Mouse (Mus musculus) myocyte (in vitro differentiated cells): ENCODE measurements around the gene Gm13090.

Experiments
- MYOD1 ChIP-seq, 3 experiments: IDR thresholded peaks; one replicate each; pipeline ENCODE4 v1.6.1; 2011; ENCODE audit warnings: control low read depth in 2 of 3, low read depth in 2 of 3, mild to moderate bottlenecking in 2 of 3, moderate library complexity in 1 of 3; ENCODE audit not compliant: insufficient read length in 2 of 3, control insufficient read depth in 1 of 3
- POLR2A ChIP-seq: IDR thresholded peaks from one replicate; pipeline ENCODE4 v1.6.1; 2011; ENCODE audit warnings: low read depth, mild to moderate bottlenecking, control low read depth, moderate library complexity; ENCODE audit not compliant: insufficient read length
- TCF12 ChIP-seq: IDR thresholded peaks from one replicate; pipeline ENCODE4 v1.6.1; 2011; ENCODE audit warnings: mild to moderate bottlenecking, control low read depth; ENCODE audit not compliant: poor library complexity, insufficient read depth, severe bottlenecking

DNA sequence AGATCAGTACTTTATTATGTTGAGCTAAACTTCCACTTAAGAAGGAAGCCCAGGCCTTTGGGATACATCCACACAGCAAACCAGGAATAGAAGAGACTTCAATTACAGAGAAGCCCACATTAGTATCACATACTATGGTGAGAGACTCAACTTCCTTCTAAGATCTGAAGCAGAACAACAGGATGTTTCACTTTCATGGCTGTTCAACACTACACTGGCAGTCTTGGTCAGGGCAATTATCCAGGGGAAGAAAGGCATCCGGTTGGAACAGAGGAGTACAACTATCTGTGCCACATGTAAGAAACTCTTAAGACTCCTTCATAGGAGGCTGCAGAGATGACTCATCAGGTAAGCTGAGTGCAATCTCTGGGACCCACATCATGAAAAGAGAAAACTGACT, 38.2 kb upstream of the Gm13090 start:
- TF ChIP-seq POLR2A (no peak), MYOD1 (IDR thresholded peaks at IDR 0.05; ENCODE audit: control insufficient read depth in 1 of 3, insufficient read length in 2 of 3, low read depth in 2 of 3) (no peak), TCF12 (no peak)
